Mouse (Mus musculus) gastrocnemius, postnatal 4 days (tissue): ENCODE measurements around the gene Tmem115. TPM values are rescaled to one million over a fixed set of nuclear protein-coding genes. Genes with fewer than 3 reads are reported as not detected.
"Not testable (repeated sequence)": the region's sequence is repeated elsewhere in the genome, so short reads cannot be mapped to it uniquely, and the experiment has no call there.

Experiments
- DNase-seq, 2 experiments: peaks; one replicate each; pipeline ENCODE4 v3.0.0; 2021 to 2022; ENCODE audit warnings: low spot score in 2 of 2, mixed read lengths in 2 of 2
- total RNA-seq, 2 experiments: library from RNA; stranded (reverse); gene quantifications; 2 replicates each; pipeline ENCODE4 v1.2.3; 2021

The Tmem115 gene
- total RNA-seq, 2 experiments from 2014 or later = 27.9 to 30.4 TPM

DNA sequence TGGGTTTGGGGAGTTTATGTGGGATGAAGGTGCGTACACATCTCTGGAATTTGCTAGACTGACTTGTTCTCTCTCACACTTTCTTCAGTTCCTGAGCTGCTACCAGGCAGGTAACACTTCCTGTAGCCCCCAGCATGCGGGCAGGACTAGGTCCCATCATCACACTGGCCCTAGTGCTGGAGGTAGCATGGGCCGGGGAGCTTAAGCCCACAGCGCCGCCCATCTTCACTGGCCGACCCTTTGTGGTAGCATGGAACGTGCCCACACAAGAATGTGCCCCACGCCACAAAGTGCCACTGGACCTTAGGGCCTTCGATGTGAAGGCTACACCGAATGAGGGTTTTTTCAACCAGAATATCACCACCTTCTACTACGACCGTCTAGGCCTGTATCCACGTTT is 36.3 kb downstream of the Tmem115 start:
- DNase-seq = no peak

DNA sequence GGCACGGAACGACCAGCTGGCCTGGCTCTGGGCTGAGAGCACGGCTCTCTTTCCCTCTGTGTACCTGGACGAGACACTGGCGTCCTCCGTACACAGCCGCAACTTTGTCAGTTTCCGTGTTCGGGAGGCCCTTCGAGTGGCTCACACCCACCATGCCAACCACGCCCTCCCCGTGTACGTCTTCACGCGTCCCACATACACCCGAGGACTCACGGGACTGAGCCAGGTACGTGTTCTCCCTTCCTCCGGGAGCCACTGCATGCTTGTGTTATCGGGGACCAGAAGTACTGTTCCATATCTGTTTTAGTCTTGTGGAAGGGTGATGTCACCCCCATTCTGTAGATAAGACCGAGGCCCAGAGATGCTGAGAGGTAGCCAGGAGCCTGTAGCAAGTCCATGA is 37.1 kb downstream of the Tmem115 start:
- no peak for DNase-seq

DNA sequence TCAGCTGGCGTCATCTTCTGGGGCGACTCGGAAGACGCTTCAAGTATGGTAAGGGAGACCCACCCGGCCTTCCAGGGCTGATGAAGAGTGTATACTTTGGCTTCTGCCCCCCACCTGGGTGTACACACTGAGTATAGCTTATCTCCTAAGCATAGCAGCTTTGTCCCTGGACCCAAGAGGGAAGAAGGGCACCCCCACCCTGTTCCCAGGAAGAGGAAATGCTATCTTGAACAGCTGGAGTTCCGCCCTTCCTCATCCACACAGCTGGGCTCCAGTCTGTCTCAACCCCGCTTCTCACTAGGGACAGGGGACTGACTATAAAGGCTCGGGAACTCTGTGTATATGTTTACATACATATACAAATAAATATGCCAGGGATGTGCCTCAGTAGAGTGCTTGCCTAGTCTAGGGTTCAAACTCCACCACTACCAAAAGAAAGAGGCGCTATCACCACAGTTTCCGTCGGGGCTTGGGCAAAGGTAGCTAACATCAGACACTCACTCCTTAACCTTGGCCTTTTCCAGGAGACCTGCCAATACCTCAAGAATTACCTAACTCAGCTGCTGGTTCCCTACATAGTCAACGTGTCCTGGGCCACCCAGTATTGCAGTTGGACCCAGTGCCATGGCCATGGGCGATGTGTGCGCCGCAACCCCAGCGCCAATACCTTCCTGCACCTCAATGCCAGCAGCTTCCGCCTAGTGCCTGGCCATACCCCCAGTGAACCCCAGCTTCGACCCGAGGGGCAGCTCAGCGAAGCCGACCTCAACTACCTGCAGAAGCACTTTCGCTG is 38.0 kb downstream of the Tmem115 start:
- DNase-seq = no peak

DNA sequence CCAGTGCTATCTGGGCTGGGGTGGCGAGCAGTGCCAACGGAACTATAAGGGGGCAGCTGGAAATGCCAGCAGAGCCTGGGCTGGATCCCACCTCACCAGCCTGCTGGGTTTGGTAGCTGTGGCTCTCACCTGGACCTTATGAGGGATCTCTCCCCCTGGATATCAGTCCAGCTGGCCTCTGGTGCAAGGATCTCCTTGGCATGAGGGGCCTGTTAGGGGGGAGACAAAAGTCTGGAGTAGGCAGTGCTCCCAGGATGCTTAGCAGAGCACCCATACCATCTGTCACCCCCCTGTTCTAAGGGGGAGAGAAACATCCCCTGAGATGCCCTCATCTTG is 38.5 kb downstream of the Tmem115 start:
- DNase-seq = no peak

DNA sequence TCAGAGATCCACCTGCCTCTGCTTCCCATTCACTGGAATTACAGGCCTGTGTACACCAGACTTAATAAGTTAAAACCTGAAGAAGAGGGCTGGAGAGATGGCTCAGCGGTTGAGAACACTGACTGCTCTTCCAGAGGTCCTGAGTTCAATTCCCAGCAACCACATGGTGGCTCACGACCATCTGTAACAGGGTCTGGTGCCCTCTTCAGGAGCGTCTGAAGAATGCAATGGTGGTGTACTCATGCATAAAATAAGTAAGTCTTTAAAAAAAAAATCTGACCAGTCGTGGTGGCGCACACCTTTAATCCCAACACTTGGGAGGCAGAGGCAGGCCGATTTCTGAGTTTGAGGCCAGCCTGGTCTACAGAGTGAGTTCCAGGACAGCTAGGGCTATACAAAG is 40.0 kb downstream of the Tmem115 start:
- not testable (repeated sequence) for DNase-seq

DNA sequence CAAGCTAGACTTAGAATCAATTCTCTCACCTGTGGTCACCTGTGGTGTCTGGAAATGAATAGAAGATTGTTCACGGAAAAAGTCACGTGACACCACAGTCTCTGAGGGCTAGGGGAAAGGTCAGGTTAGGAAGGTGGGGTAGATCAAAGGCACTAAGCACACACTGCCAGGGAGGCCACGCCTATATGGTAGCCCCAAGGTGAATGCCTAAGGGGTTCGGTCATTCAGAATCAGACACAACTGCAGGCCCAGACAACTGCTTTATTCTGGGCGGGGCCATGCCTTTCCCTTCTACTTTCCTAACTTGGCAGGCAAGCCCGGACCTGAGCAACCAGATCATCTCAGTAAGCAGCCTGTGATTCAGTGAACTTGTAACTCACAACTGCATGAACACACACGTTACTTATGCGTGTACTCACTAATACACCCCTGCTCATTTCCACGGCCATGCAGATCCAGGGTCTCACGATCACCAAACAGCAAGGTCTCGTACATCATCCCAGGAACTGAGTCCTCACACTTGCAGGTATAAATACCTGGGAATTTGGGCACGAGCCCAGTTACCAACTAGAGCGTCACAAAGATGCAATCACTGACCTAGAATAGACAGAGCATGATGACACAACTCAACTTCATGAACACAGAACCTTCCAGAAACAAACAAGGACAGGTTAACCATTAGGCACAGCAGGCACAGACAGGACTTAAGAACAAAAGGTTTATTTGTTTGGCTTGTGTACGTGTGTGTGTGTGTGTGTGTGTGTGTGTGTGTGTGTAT is 42.0 kb downstream of the Tmem115 start:
- no peak for DNase-seq

DNA sequence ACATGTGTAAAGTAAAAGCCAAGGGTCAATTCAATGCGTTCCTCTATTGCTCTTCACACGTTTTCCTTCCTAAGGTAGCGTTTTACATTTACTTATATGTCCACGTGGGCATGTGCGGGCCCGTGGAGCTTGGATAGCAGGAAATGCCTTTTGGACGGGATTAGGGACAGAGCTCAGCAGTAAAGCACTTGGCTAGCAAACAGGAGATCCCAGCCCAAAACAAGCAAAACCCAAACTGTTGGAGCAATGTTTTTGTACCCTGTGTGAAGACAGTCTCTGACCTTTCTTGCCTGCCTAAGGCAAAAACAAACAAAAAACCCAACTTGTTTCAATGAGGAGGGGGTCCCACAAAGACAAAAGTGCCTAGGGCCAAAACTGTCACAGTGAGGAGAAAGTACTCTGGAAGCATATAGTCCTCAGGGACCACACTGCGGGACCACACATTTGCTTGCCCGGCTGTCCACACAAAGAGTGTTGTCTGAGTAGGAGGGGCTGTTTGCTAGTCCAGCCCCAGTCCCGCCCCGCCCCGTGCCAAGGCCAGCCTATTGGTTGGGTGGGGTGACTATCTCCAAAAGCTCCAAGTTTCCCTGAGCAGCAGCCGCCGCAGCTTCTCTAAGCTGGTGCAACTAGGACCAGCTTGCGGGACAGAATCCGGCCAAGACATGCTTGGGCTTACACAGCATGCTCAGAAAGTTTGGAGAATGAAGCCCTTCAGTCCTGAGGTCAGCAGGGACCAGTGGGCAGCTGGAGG is 42.8 kb downstream of the Tmem115 start, which contains the start of gene Hyal1:
Gene Hyal1, plus strand, starts transcription at position 571 of the 751 bp plus-strand sequence.
- peak; percentile 73 to 88 for DNase-seq

DNA sequence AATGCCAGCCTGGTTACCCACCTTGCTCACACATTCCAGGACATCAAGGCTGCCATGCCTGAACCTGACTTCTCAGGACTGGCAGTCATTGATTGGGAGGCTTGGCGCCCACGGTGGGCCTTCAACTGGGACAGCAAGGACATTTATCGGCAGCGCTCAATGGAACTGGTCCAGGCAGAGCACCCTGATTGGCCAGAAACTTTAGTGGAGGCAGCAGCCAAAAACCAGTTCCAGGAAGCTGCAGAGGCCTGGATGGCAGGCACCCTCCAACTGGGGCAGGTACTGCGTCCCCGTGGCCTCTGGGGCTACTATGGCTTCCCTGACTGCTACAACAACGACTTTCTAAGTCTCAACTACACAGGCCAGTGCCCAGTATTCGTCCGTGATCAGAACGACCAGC is 44.1 kb downstream of the Tmem115 start:
- no peak for DNase-seq

DNA sequence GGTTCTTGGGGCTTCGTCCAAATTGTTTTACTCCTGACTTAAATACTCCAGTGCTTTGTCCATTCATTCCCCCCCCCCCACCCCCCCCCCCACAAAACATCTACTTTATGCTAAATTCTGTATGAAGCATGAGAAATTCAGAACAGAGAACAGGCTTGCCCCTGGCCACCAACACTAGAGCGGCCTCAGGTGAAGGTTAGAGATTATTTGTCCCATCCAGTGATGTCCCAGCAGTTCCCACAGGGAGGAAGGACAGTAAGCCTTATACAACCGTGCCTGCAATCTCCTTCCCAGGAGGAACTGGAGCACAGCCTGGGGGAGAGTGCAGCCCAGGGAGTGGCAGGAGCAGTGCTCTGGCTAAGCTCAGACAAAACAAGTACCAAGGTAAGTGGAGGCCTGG is 44.8 kb downstream of the Tmem115 start, which contains the start of gene Naa80:
Gene Naa80, plus strand, starts transcription at position 301 of the 400 bp plus-strand sequence.
- DNase-seq = no peak

DNA sequence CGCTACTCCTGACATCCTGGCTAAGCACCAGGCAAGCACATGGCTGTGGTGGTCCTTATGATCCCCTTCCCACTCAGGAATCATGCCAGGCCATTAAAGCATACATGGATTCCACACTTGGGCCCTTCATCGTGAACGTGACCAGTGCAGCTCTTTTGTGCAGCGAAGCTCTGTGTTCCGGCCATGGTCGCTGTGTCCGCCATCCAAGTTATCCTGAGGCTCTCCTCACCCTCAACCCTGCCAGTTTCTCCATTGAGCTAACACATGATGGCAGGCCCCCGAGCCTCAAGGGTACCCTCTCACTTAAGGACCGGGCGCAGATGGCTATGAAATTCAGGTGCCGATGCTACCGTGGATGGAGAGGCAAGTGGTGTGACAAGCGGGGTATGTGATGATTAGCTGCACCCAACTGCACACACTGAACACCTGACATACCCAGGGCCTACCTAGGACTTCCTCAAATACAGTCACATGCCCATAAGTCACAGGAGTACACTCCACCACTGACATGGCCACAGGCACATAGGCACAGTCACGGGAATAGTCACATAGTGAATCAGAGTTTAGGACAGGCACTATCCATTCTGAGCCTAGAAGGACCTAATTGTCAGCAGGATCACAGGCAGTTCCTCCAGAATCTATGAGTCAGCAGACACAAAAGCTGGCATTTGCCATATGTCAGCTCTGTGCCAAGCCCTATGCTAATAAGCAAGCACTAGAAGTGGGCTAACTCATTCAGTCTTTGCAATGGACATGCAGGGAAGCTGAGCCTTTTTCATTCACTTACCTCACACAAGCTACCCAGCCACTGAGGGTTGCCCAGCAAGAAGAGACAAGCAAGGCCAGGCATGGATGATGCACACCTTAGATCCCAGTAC is 45.5 kb downstream of the Tmem115 start:
- DNase-seq = no peak

DNA sequence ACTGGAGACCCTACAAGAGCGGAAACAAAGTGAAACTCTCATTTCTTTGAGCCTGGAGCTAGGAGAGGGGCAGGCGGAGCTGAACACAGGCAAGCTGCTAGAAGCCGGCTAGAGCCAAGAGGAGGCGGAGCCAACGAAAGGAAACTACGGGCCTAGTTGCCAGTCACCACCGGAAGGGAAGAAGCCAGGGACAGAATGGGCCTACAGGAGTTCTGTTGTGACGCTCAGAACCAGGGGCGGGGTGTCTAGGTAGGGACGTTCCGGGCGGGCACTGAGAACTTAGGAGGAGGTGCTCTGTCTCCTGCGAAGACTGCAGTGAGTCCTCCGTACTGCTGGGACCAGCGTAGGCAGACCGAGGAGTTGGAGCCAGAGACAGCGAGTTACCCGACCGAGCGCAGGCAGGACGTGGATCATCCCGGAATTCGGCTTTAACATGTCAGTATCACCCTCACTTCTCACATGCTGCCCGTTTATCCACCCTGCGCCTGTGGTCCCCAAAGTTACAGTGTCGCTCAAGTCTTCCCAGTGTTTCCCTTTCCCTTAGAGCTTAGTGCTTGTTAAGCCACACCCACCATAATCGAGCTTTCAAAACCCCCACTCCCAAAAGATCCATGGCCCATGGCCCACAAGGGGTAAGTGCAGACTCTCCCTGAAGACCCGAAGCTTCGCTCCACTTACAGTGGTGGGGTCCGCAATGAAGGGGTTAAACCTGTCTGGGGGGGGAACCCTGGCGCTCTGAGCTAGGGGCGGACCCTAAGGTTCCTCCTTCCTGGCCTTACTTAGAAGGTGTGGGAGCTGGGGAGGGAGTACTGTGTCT is 47.0 kb downstream of the Tmem115 start, which contains the start of gene Hyal3:
Gene Hyal3, plus strand, starts transcription at position 318 of the 817 bp plus-strand sequence.
- DNase-seq = peak; percentile 65 to 88

DNA sequence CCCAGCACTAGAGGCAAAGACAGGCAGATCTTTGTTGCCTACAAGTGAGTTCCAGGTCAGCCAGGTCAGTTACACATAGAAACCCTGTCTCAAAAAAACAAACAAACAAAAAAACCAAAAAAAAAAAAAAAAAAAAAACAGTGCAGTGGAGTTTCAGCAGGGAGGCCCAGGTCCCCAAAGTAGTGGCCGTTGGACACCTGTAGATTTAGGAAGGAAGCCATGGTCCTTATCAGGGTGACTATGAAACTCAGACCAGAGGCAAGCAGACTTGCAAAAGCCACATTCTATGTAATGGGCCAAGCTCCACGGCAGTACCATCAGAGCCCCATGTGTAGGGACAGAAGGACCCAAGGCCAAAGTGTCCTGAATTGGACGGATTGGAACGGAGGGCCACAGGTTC is 47.8 kb downstream of the Tmem115 start:
- DNase-seq = no peak

DNA sequence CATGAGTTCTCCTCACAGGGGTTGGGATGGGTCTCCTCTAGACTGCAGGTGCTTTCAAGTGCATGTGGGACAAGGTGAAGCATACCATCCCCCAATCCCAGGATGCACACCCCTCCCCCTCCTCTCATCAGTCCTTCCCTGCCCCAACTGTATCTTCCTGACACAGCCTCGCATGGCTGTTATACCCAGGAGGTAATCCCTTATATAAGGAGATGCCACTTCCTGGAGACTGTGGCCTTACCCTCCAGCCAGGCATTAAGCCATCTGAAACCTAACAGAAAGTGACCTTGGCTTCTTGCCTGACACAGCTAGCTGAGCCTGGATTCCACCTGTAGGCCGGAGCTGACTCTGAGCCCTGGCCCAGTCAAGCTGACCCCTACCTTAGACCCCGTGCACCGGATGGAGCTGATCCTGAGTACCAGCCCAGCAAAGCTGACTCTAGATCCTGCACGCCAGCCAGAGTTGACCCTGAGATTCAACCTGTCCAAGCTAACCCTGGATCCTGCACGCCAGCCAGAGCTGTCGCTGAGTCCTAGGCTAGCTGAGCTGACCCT is 48.8 kb downstream of the Tmem115 start:
- DNase-seq = no peak

DNA sequence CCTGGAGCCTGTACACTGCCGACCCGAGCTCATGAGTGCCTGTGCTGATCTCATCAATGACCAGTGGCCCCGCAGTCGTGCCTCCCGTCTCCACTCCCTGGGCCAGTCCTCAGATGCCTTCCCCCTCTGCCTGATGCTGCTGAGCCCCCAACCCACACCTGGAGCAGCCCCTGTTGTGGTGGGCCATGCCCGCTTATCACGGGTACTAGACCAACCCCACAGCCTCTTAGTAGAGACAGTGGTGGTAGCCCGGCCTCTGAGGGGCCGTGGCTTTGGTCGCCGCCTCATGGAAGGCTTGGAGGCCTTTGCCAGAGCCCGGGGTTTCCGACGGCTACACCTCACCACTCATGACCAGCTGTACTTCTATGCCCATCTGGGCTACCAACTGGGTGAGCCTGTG is 49.4 kb downstream of the Tmem115 start:
- no peak for DNase-seq

DNA sequence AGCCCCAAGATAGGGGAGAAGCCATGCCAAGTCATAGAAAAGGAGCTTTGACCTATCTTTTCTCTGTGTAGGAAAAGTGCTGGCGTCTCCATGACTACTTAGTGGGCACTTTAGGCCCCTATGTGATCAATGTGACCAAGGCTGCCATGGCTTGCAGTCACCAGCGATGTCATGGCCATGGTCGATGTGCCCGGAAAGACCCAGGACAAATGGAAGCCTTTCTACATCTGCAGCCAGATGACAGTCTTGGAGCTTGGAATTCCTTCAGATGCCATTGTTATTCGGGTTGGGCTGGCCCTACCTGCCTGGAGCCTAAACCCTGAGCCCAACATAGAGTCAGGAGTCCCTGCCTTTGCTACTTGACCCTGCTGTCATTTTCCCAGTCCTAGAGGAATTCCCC is 52.8 kb downstream of the Tmem115 start:
- no peak for DNase-seq

DNA sequence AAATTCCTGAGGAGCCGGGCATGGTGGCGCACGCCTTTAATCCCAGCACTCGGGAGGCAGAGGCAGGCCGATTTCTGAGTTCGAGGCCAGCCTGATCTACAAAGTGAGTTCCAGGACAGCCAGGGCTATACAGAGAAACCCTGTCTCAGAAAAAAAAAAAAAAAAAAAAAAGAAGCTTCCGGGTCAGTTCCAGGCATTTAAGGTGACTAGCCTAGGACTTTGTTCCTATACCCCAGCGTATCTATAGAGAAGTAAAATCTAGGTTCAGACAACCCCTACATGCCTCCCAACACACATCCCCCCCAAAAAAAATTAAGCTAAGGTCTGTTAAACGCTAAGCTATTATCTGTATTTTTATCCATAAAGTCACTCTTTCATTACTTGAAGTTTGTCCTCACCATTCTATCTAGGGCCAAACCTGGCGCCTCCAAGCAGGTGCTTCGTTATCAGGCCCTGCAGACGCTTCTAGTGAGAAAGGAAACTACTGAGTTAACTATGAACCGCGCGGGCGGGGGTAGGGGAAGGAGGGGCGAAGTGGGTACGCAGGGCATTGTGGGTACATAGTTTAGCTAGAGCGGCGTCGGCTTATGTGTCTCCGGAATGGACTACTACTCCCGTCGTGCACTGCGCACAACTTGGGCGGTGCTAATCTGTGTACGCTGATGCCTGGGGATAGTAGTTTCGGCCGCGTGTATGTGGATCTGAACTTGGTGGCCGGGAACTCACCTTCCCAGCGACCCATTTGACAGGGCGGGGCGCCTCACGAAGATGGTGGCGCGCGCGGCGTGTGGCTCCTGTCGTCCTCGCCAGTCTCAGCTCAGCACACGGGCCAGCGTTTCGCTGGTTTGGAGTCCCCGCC is 53.5 kb downstream of the Tmem115 start, which contains the start of gene Ifrd2:
Gene Ifrd2, plus strand, starts transcription at position 669 of the 859 bp plus-strand sequence.
- peak; percentile 77 to 95 for DNase-seq

DNA sequence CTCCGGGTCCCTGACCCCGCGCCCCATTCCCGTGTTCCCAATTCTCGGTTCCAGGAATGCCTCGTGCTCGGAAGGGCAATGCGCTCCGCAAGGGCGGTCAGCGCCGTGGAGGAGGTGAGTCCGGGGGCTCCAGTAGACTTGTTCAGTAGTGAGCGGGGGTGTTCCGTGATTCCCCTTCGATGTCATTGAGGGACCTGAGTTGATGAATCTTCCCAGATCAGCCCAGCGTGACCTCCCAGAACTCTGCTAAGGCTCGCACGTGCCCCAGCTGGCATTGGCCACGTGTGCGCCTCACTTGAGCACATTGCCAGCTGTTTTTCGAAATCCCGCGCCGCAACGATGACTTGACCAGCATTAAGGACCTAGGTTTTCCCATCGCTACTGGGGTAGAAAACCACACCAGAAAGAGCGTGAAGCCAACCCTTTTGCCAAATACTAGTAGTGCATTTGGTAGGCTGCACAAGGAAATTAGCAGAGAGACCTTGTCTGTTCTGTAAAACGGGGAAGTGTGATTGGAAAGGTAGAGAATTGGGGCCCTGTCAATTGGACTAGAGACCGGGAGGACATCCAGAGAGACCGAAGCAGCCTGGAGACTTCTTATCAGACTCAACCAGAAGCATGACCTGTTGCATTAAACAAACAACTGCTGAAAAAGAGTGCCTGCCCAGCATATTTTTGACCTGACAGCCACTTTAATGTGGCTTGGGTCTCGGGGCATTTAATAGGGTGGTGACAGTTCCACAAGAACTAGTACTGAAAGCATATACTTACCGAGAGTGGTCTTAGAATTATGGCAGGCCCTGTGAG is 54.3 kb downstream of the Tmem115 start:
- DNase-seq = no peak
